13 mouse cellular contexts compared by ENCODE assay signal in genomic region chr9:62430741-62431140, GRCm38 (mm10).
"Had no signal": no experiment of that assay in that cellular context is flagged by ENCODE, and none has a peak within 500 bp of the region (broad histone marks: within the 10 kb centered on the region; RNA-seq: fewer than 3 reads in every experiment).

No protein-coding gene starts in this region.

- H3K36me3 ChIP-seq: liver, embryonic 13.5 days; stomach, embryonic 15.5 days had no signal

- DNase-seq: liver; liver, embryonic 13.5 days; liver, postnatal 0 days; lung, postnatal 14 days; right cerebral cortex, postnatal 14 days; thymus, adult 2 months; thymus, postnatal 25 days had no signal

- H3K27ac ChIP-seq: liver, embryonic 13.5 days; lung, embryonic 15.5 days; macrophage; midbrain, embryonic 12.5 days; stomach, embryonic 15.5 days had no signal

- H3K9ac ChIP-seq: liver, embryonic 13.5 days; liver, postnatal 0 days; lung, embryonic 15.5 days; midbrain, embryonic 12.5 days; stomach, embryonic 15.5 days had no signal

- H3K4me3 ChIP-seq: left cerebral cortex, adult 2 months; liver, embryonic 13.5 days; lung, embryonic 15.5 days; megakaryocyte, embryonic 14.5 days; midbrain, embryonic 12.5 days; stomach, embryonic 15.5 days had no signal

- ATAC-seq: liver, postnatal 0 days had no signal

- H3K9me3 ChIP-seq: liver, embryonic 13.5 days; lung, embryonic 15.5 days; megakaryocyte, embryonic 14.5 days; stomach, embryonic 15.5 days had no signal

- H3K27me3 ChIP-seq: liver, embryonic 13.5 days; lung, embryonic 15.5 days; midbrain, embryonic 12.5 days; stomach, embryonic 15.5 days had no signal

- H3K4me2 ChIP-seq: liver, embryonic 13.5 days; lung, embryonic 15.5 days; midbrain, embryonic 12.5 days; stomach, embryonic 15.5 days had no signal
